Mouse (Mus musculus) liver, postnatal 0 days (tissue): ENCODE measurements at regions not wholly inside any gene's neighbourhood (a gene's known extent, or its start where the extent isn't known, plus 50 kb on each side); places are given as distances from the start of the nearest gene placed in this dataset.

Experiments
- CTCF ChIP-seq: sonication (generic); IDR thresholded peaks from 2 replicates; pipeline ENCODE4 v1.5.1; 2016; ENCODE audit warnings: antibody characterized with exemption, low read depth
- EP300 ChIP-seq: IDR thresholded peaks from 2 replicates; pipeline ENCODE4 v1.6.1; 2016; ENCODE audit warnings: antibody characterized with exemption, low read depth, mild to moderate bottlenecking

GRCm38 (mm10) chr8:126808496-126808895 is 137.1 kb downstream of the Tomm20 start:
- no peak for TF ChIP-seq CTCF
- TF ChIP-seq EP300, result peak; percentile 92
